Mouse (Mus musculus) spleen, adult 2 months (tissue): Measurements from ENCODE around the gene Rffl.

Experiments
- CTCF ChIP-seq: fragments of 200-500 bp; IDR thresholded peaks from 2 replicates; pipeline ENCODE4 v1.5.1; 2011; ENCODE audit warnings: mild to moderate bottlenecking, inconsistent platforms; ENCODE audit not compliant: insufficient read depth, insufficient read length, insufficient replicate concordance; ENCODE audit errors: extremely low read depth
- POLR2A ChIP-seq: fragments of 200-500 bp; IDR thresholded peaks from 2 replicates; pipeline ENCODE4 v1.6.1; 2011; ENCODE audit warnings: low read depth, low read length, inconsistent platforms

GRCm38 (mm10) chr11:82826818-82827217 lies 44.2 kb downstream of the Rffl start:
- no peak for TF ChIP-seq CTCF
- TF ChIP-seq POLR2A, result no peak
